Mouse (Mus musculus): ENCODE results near the gene Scai.

DNA sequence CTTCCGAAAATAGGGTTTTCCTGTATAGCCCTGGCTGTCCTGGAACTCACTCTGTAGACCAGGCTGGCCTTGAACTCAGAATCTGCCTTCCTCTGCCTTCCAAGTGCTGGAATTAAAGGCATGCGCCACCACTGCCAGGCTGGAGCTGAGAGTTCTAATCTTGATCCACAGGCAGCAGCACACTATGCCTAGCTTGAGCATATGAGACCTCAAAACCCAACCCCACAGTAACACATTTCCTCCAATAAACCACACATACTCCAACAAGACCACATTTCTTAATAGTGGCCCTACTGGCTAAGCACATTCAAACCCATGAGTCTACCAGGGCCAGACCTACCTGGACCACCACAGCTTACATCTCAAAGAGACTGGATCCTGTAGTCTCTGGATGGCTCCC, 74.0 kb downstream of the Scai start:
- TF ChIP-seq POLR2A (IDR thresholded peaks at IDR 0.05; ENCODE audit: low read depth, low read length): no peak
- no peak for TF ChIP-seq ELF1 (IDR thresholded peaks at IDR 0.05; ENCODE audit: low read depth, low read length)
- no peak for TF ChIP-seq SIN3A (IDR thresholded peaks at IDR 0.05; ENCODE audit: low read length)
- TF ChIP-seq IRF4 (IDR thresholded peaks at IDR 0.05; ENCODE audit: low read depth, low read length): no peak
- TF ChIP-seq CHD1 (IDR thresholded peaks at IDR 0.05; ENCODE audit: low read depth, low read length): no peak
- no peak for TF ChIP-seq POLR2AphosphoS2 (IDR thresholded peaks at IDR 0.05; ENCODE audit: low read depth, low read length)
- TF ChIP-seq ETS1 (conservative IDR thresholded peaks at IDR 0.05; ENCODE audit: low read depth, low read length): no peak
- TF ChIP-seq MAFK (IDR thresholded peaks at IDR 0.05; ENCODE audit: insufficient replicate concordance, low read length): no peak
- TF ChIP-seq MXI1 (IDR thresholded peaks at IDR 0.05; ENCODE audit: low read depth, low read length): no peak
- no peak for TF ChIP-seq CTCF (conservative IDR thresholded peaks at IDR 0.05 in 1 of 2, IDR thresholded peaks at IDR 0.05 in 1 of 2; ENCODE audit: low read depth in 2 of 2, low read length in 2 of 2)
- TF ChIP-seq ZC3H11A (IDR thresholded peaks at IDR 0.05; ENCODE audit: low read depth, low read length): no peak
- TF ChIP-seq USF1 (IDR thresholded peaks at IDR 0.05; ENCODE audit: low read depth, low read length): no peak
- TF ChIP-seq BHLHE40 (IDR thresholded peaks at IDR 0.05; ENCODE audit: low read depth, low read length): no peak
